Mouse (Mus musculus) midbrain, embryonic 14.5 days (tissue): ENCODE measurements around the gene Nelfb. TPM values are rescaled to one million over a fixed set of nuclear protein-coding genes. Genes with fewer than 3 reads are reported as not detected.
A peak's percentile ranks its signal among the peaks of the same experiment; 100 is the strongest.

Experiments used
- ATAC-seq: fragments of 200-750 bp; cut with Nextera tagmentation; 2 replicates; pipeline ENCODE4 v1.8.0; 2017; ENCODE audit warnings: moderate number of reproducible peaks, moderate library complexity; ENCODE audit not compliant: low FRiP score, low TSS enrichment
- DNase-seq: peaks from one replicate; pipeline ENCODE4 v3.0.0-alpha.2; 2015
- H3K27ac ChIP-seq: fragments of 300-500 bp; sonication (generic); replicated peaks from 2 replicates; pipeline ENCODE4 v1.5.1; 2014; ENCODE audit warnings: mild to moderate bottlenecking, low read depth, low read length, moderate library complexity
- H3K27me3 ChIP-seq: fragments of 300-500 bp; sonication (generic); 2 replicates; pipeline ENCODE4 v1.6.1; 2014; ENCODE audit warnings: low read length, control low read depth, mixed read lengths; ENCODE audit not compliant: control insufficient read depth, insufficient read depth
- H3K36me3 ChIP-seq: fragments of 300-500 bp; sonication (generic); 2 replicates; pipeline ENCODE4 v1.6.1; 2014; ENCODE audit warnings: low read length, control low read depth; ENCODE audit not compliant: control insufficient read depth, insufficient read depth
- H3K4me1 ChIP-seq: fragments of 300-500 bp; sonication (generic); 2 replicates; pipeline ENCODE4 v1.6.1; 2014; ENCODE audit warnings: mild to moderate bottlenecking, antibody characterized with exemption, low read length, control low read depth; ENCODE audit not compliant: control insufficient read depth, insufficient read depth
- H3K4me2 ChIP-seq: fragments of 300-500 bp; sonication (generic); 2 replicates; pipeline ENCODE4 v1.6.1; 2014; ENCODE audit warnings: mild to moderate bottlenecking, low read length, moderate library complexity
- H3K4me3 ChIP-seq: fragments of 300-500 bp; sonication (generic); replicated peaks from 2 replicates; pipeline ENCODE4 v1.5.1; 2014; ENCODE audit warnings: low read depth, low read length
- H3K9ac ChIP-seq: fragments of 300-500 bp; sonication (generic); replicated peaks from 2 replicates; pipeline ENCODE4 v1.6.1; 2014; ENCODE audit warnings: mild to moderate bottlenecking, low read length, moderate library complexity
- H3K9me3 ChIP-seq: fragments of 300-500 bp; sonication (generic); 2 replicates; pipeline ENCODE4 v1.6.1; 2016; ENCODE audit warnings: low read length, control low read depth, mixed read lengths; ENCODE audit not compliant: control insufficient read depth
- WGBS: fragments of 180-500 bp; shearing (Covaris S2); extraction: QIAGEN DNeasy Blood & Tissue Kit; methylation state at CpG from one replicate; pipeline ENCODE4 v1.1.7; 2014; 5-methylcytosine and 5-hydroxymethylcytosine counted together
- polyA plus RNA-seq: library from polyadenylated mRNA; unstranded; fragments of >200 nt; fragmentation: Nextera tagmentation; extraction: Ambion mirVana; gene quantifications from 2 replicates; pipeline ENCODE4 v1.2.1, GENCODE M21; 2014

The Nelfb gene
- polyA plus RNA-seq, 1 experiment from 2014 or later: 98.7 TPM

GRCm38 (mm10) chr2:25196172-25196954 lies 14.9 kb downstream of the Nelfb start, which contains the start of gene Tor4a:
Tor4a (minus strand) TSS chr2:25196886.
- Histone ChIP-seq H3K27me3 (peaks cover 20% of the 10 kb centered on the region), H3K9me3 (no peaks in the 10 kb centered on the region), H3K36me3 (peaks cover 33% of the 10 kb centered on the region), H3K4me3 (0 out of 2 replicates have a peak within 1 kb of the TSS, but pooled peaks have one; percentile 5), H3K4me2 (0 out of 2 replicates have a peak within 1 kb of the TSS, but pooled peaks have one; percentile 4), H3K4me1 (no peaks in the 10 kb centered on the region), H3K27ac (no peak within 1 kb of the TSS), H3K9ac (no peak within 1 kb of the TSS)
- DNase-seq (no peak), ATAC-seq (no peak)
- WGBS: 15% methylated on average over 8 of the region's 8 CpGs

- no peak overlapping the region for H3K9ac ChIP-seq
- ATAC-seq: no peak
- H3K27me3 ChIP-seq: peaks cover 20% of the 10 kb centered on the region
- H3K4me2 ChIP-seq: 0 out of 2 replicates have a peak overlapping the region, but pooled peaks have one; percentile 4
- no peaks in the 10 kb centered on the region for H3K4me1 ChIP-seq
- H3K27ac ChIP-seq: no peak overlapping the region
- H3K36me3 ChIP-seq: peaks cover 24% of the 10 kb centered on the region
- H3K4me3 ChIP-seq: 0 out of 2 replicates have a peak overlapping the region, but pooled peaks have one; percentile 5
- 20% methylated on average over 55 of the region's 55 CpGs for WGBS
- no peaks in the 10 kb centered on the region for H3K9me3 ChIP-seq
- no peak for DNase-seq
These were observed 15.8 kb downstream of the Nelfb start for GRCm38 (mm10) chr2:25195211-25196156.

- Histone ChIP-seq H3K9ac (no peak overlapping the region), H3K4me2 (no peak overlapping the region), H3K4me3 (no peak overlapping the region), H3K27me3 (peaks cover 20% of the 10 kb centered on the region), H3K36me3 (peaks cover 16% of the 10 kb centered on the region), H3K27ac (no peak overlapping the region), H3K4me1 (no peaks in the 10 kb centered on the region), H3K9me3 (no peaks in the 10 kb centered on the region)
- DNase-seq (no peak), ATAC-seq (no peak)
- 86% methylated on average over 17 of the region's 17 CpGs for WGBS
These were observed 16.7 kb downstream of the Nelfb start for GRCm38 (mm10) chr2:25194486-25195171.

GRCm38 (mm10) chr2:25194006-25194405 lies 17.3 kb downstream of the Nelfb start:
- no peak for ATAC-seq

DNA sequence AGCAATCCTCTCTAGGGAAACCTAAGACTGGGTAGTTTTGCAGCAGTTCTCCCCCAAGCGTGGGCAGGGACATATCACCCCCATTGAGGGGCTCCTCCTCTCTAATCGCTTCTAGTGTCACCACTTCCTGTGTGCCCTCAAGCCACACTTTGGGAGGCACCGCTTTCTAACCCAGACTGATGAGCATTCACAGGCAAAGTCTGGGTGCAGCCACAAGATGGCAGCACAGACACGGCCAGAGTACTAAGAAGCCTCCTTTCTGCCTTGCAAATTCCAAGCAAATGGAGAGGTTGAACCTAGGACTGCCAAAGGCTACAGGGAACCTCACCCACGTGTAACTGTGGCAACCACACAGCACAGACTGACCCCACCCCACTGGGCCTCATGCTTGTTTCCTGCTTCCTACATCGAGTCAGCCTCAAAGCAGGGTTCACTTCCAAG lies 17.9 kb downstream of the Nelfb start:
- no peak overlapping the region for H3K4me2 ChIP-seq
- peak; percentile 90 for DNase-seq

More at GRCm38 (mm10) chr2:25194006-25194405, 17.3 kb downstream of the Nelfb start:
- no peak overlapping the region for H3K4me3 ChIP-seq
- H3K9ac ChIP-seq: no peak overlapping the region
- no peak overlapping the region for H3K4me2 ChIP-seq
- H3K27ac ChIP-seq: no peak overlapping the region
- WGBS: 76% methylated on average over 5 of the region's 5 CpGs
- no peaks in the 10 kb centered on the region for H3K4me1 ChIP-seq
- H3K9me3 ChIP-seq: no peaks in the 10 kb centered on the region
- H3K27me3 ChIP-seq: peaks cover 20% of the 10 kb centered on the region
- no peak for DNase-seq
- peaks cover 11% of the 10 kb centered on the region for H3K36me3 ChIP-seq

GRCm38 (mm10) chr2:25187841-25188240 lies 23.4 kb downstream of the Nelfb start:
- ATAC-seq (no peak), DNase-seq (no peak)
- no peaks in the 10 kb centered on the region for H3K9me3 ChIP-seq
- H3K36me3 ChIP-seq: no peaks in the 10 kb centered on the region
- H3K9ac ChIP-seq: no peak overlapping the region
- H3K4me3 ChIP-seq: no peak overlapping the region
- H3K4me1 ChIP-seq: peaks cover 20% of the 10 kb centered on the region
- H3K27me3 ChIP-seq: no peaks in the 10 kb centered on the region
- H3K27ac ChIP-seq: no peak overlapping the region
- WGBS: 82% methylated on average over 6 of the region's 6 CpGs
- H3K4me2 ChIP-seq: no peak overlapping the region

More for the DNA sequence above, 17.9 kb downstream of the Nelfb start:
- ATAC-seq: peak; percentile 81
- H3K36me3 ChIP-seq: peaks cover 4% of the 10 kb centered on the region
- H3K9me3 ChIP-seq: no peaks in the 10 kb centered on the region
- WGBS: under 1% methylated on average over 6 of the region's 6 CpGs
- H3K4me1 ChIP-seq: no peaks in the 10 kb centered on the region
- H3K4me3 ChIP-seq: no peak overlapping the region
- H3K27me3 ChIP-seq: peaks cover 20% of the 10 kb centered on the region
- H3K27ac ChIP-seq: no peak overlapping the region
- H3K9ac ChIP-seq: no peak overlapping the region

- no peaks in the 10 kb centered on the region for H3K9me3 ChIP-seq
- no peaks in the 10 kb centered on the region for H3K27me3 ChIP-seq
- no peaks in the 10 kb centered on the region for H3K36me3 ChIP-seq
- H3K27ac ChIP-seq: peak overlapping the region; percentile 95
- peak overlapping the region; percentile 37; the same call in 1 of the 2 replicates for H3K9ac ChIP-seq
- no peak for DNase-seq
- H3K4me3 ChIP-seq: no peak overlapping the region
- peak overlapping the region; percentile 80 for H3K4me2 ChIP-seq
- H3K4me1 ChIP-seq: peaks cover 27% of the 10 kb centered on the region
- 24% methylated on average over 5 of the region's 5 CpGs for WGBS
- ATAC-seq: no peak; the same call in 1 of the 2 replicates
These were observed 24.7 kb downstream of the Nelfb start for GRCm38 (mm10) chr2:25186575-25186930.
